Comparison of ENCODE assay signal across 12 mouse cellular contexts in genomic region chr16:21295956-21296733, GRCm38 (mm10).
DNase-seq lines count a peak whose midpoint lies in the region; ATAC-seq lines count a peak whose summit lies in the region.
"Had no signal": no experiment of that assay in that cellular context is flagged by ENCODE, and none has a peak within 500 bp of the region (broad histone marks: within the 10 kb centered on the region; RNA-seq: fewer than 3 reads in every experiment).

No protein-coding gene starts in this region.

- no peak overlapping the region for H3K9ac ChIP-seq in hindbrain, embryonic 15.5 days
- no peak overlapping the region for H3K9ac ChIP-seq in hindbrain, embryonic 16.5 days (ENCODE audit: low read depth, low read length)
- H3K9ac ChIP-seq in stomach, embryonic 15.5 days = no peak overlapping the region

- peak; percentile 32; the same call in 1 of the 2 replicates for ATAC-seq in hindbrain, embryonic 15.5 days (ENCODE audit: low FRiP score, low read depth)
- ATAC-seq in hindbrain, embryonic 16.5 days = no peak
- no peak for ATAC-seq in stomach, embryonic 15.5 days (ENCODE audit: insufficient read depth, low FRiP score, low read depth)
- no peak for ATAC-seq in megakaryocyte, adult 5-6 weeks (ENCODE audit: poor library complexity, severe bottlenecking)

- no peaks in the 10 kb centered on the region for H3K9me3 ChIP-seq in hindbrain, embryonic 15.5 days
- no peaks in the 10 kb centered on the region for H3K9me3 ChIP-seq in hindbrain, embryonic 16.5 days (ENCODE audit: control insufficient read depth, low read length)
- H3K9me3 ChIP-seq in stomach, embryonic 15.5 days = no peaks in the 10 kb centered on the region
- H3K9me3 ChIP-seq: midbrain, embryonic 10.5 days had no signal

- no peak overlapping the region for H3K27ac ChIP-seq in hindbrain, embryonic 15.5 days (replicated peaks)
- no peak overlapping the region for H3K27ac ChIP-seq in hindbrain, embryonic 16.5 days (ENCODE audit: low read depth, low read length)
- 0 out of 2 replicates have a peak overlapping the region, but pooled peaks have one; percentile 16 for H3K27ac ChIP-seq in stomach, embryonic 15.5 days
- H3K27ac ChIP-seq: midbrain, embryonic 10.5 days had no signal

- WGBS in hindbrain, embryonic 15.5 days = 75% methylated on average over 13 of the region's 13 CpGs
- WGBS in hindbrain, embryonic 16.5 days = 66% methylated on average over 13 of the region's 13 CpGs
- 60% methylated on average over 13 of the region's 13 CpGs for WGBS in stomach, embryonic 15.5 days

- H3K4me2 ChIP-seq in hindbrain, embryonic 15.5 days = no peak overlapping the region
- H3K4me2 ChIP-seq in hindbrain, embryonic 16.5 days (ENCODE audit: low read length) = no peak overlapping the region
- no peak overlapping the region for H3K4me2 ChIP-seq in stomach, embryonic 15.5 days

- peak; percentile 49 to 61 for DNase-seq in right cerebral cortex, postnatal 10 days (ENCODE audit: low spot score in 2 of 2)
- DNase-seq in right cerebral cortex, postnatal 36 days (ENCODE audit: low spot score in 2 of 2) = no peak
- peak; percentile 54 to 63 for DNase-seq in gastrocnemius, postnatal 4 days (ENCODE audit: low spot score in 2 of 2)
- no peak for DNase-seq in spleen, adult 12 weeks (ENCODE audit: low spot score)
- DNase-seq: adrenal gland, postnatal 36 days; kidney, adult 8-10 months; thymus, postnatal 14 days had no signal

- peaks cover 14% of the 10 kb centered on the region for H3K4me1 ChIP-seq in hindbrain, embryonic 15.5 days (replicated peaks)
- no peaks in the 10 kb centered on the region for H3K4me1 ChIP-seq in hindbrain, embryonic 16.5 days (ENCODE audit: control insufficient read depth, insufficient read depth, low read depth, low read length)
- H3K4me1 ChIP-seq in stomach, embryonic 15.5 days = peaks cover 31% of the 10 kb centered on the region

- H3K27me3 ChIP-seq in hindbrain, embryonic 15.5 days = no peaks in the 10 kb centered on the region
- H3K27me3 ChIP-seq in hindbrain, embryonic 16.5 days (replicated peaks; ENCODE audit: control insufficient read depth, insufficient read depth, low read length) = no peaks in the 10 kb centered on the region
- no peaks in the 10 kb centered on the region for H3K27me3 ChIP-seq in stomach, embryonic 15.5 days (replicated peaks)

- H3K4me3 ChIP-seq in hindbrain, embryonic 15.5 days = no peak overlapping the region
- H3K4me3 ChIP-seq in hindbrain, embryonic 16.5 days (ENCODE audit: low read length) = no peak overlapping the region
- no peak overlapping the region for H3K4me3 ChIP-seq in stomach, embryonic 15.5 days (replicated peaks)
- H3K4me3 ChIP-seq: midbrain, embryonic 10.5 days had no signal

- no peaks in the 10 kb centered on the region for H3K36me3 ChIP-seq in hindbrain, embryonic 15.5 days
- H3K36me3 ChIP-seq in hindbrain, embryonic 16.5 days (ENCODE audit: control insufficient read depth, insufficient read depth, low read length) = no peaks in the 10 kb centered on the region
- H3K36me3 ChIP-seq in stomach, embryonic 15.5 days = no peaks in the 10 kb centered on the region
- H3K36me3 ChIP-seq: midbrain, embryonic 10.5 days had no signal

Comparison
In these comparisons a context has a peak if more than half of its experiments do, and no peak if none do; other contexts are left out.
1. DNase-seq: peak in right cerebral cortex, postnatal 10 days (2 of 2) and gastrocnemius, postnatal 4 days (2 of 2); none in right cerebral cortex, postnatal 36 days (0 of 2) and spleen, adult 12 weeks (single experiment).